Mouse (Mus musculus) liver, embryonic 14.5 days (tissue): ENCODE measurements around the gene Gadd45g. TPM values are rescaled to one million over a fixed set of nuclear protein-coding genes. Genes with fewer than 3 reads are reported as not detected.

ENCODE experiments used
- ATAC-seq: fragments of 200-750 bp; cut with Nextera tagmentation; 2 replicates; pipeline ENCODE4 v1.8.0; 2017; ENCODE audit warnings: moderate number of reproducible peaks, mild to moderate bottlenecking, moderate library complexity; ENCODE audit not compliant: insufficient read depth
- DNase-seq, 3 experiments: peaks; one replicate each; pipeline ENCODE4 v3.0.0-alpha.2; 2012 to 2013; ENCODE audit warnings: low read depth in 3 of 3, low spot score in 3 of 3
- H3K27ac ChIP-seq: fragments of 300-500 bp; sonication (generic); 2 replicates; pipeline ENCODE4 v1.5.1; 2014; ENCODE audit warnings: moderate library complexity, mild to moderate bottlenecking, control low read depth, inconsistent platforms
- H3K27me3 ChIP-seq: fragments of 300-500 bp; sonication (generic); 2 replicates; pipeline ENCODE4 v1.6.1; 2014; ENCODE audit warnings: mild to moderate bottlenecking, low read length, moderate library complexity; ENCODE audit not compliant: control insufficient read depth, insufficient read depth
- H3K36me3 ChIP-seq: fragments of 300-500 bp; sonication (generic); replicated peaks from 2 replicates; pipeline ENCODE4 v1.6.1; 2014; ENCODE audit warnings: low read depth; ENCODE audit not compliant: control insufficient read depth, insufficient read depth
- H3K4me1 ChIP-seq, 2 experiments: fragments of 200-500 bp in 1 of 2; fragments of 300-500 bp in 1 of 2; sonication (generic) in 1 of 2; replicated peaks; 2 replicates each; pipeline ENCODE4 v1.6.1; 2012 to 2014; ENCODE audit warnings: antibody characterized with exemption in 1 of 2, inconsistent platforms in 1 of 2, low read length in 1 of 2; ENCODE audit not compliant: control insufficient read depth in 2 of 2, insufficient read depth in 2 of 2
- H3K4me2 ChIP-seq: fragments of 300-500 bp; sonication (generic); 2 replicates; pipeline ENCODE4 v1.6.1; 2014; ENCODE audit warnings: low read depth, mild to moderate bottlenecking, control low read depth, moderate library complexity
- H3K4me3 ChIP-seq, 2 experiments: fragments of 200-500 bp in 1 of 2; fragments of 300-500 bp in 1 of 2; sonication (generic) in 1 of 2; 2 replicates each; pipeline ENCODE4 v1.5.1; 2012 to 2014; ENCODE audit warnings: low read depth in 2 of 2, low read length in 2 of 2, mild to moderate bottlenecking in 2 of 2, control low read depth in 1 of 2, inconsistent platforms in 1 of 2, moderate library complexity in 1 of 2; ENCODE audit not compliant: insufficient read depth in 1 of 2
- H3K9ac ChIP-seq: fragments of 300-500 bp; sonication (generic); replicated peaks from 2 replicates; pipeline ENCODE4 v1.6.1; 2014; ENCODE audit warnings: mild to moderate bottlenecking, control low read depth, moderate library complexity
- H3K9me3 ChIP-seq: fragments of 300-500 bp; sonication (generic); 2 replicates; pipeline ENCODE4 v1.6.1; 2016; ENCODE audit warnings: low read length, mixed read lengths; ENCODE audit not compliant: control insufficient read depth
- CTCF ChIP-seq: IDR thresholded peaks from 2 replicates; pipeline ENCODE4 v1.5.1; 2016; ENCODE audit warnings: antibody characterized with exemption, low read depth, control low read depth
- EP300 ChIP-seq: IDR thresholded peaks from 2 replicates; pipeline ENCODE4 v1.6.1; 2016; ENCODE audit warnings: antibody characterized with exemption, low read depth
- WGBS: fragments of 180-500 bp; shearing (Covaris S2); extraction: QIAGEN DNeasy Blood & Tissue Kit; methylation state at CpG from one replicate; pipeline ENCODE4 v1.1.7; 2014; ENCODE audit not compliant: insufficient replicate concordance; 5-methylcytosine and 5-hydroxymethylcytosine counted together
- polyA plus RNA-seq, 2 experiments: library from polyadenylated mRNA; depleted of rRNA in 1 of 2; stranded (reverse) in 1 of 2; unstranded in 1 of 2; fragments of >200 nt; fragmentation: Nextera tagmentation in 1 of 2; extraction: Ambion mirVana in 1 of 2; gene quantifications; 2 replicates each; pipeline versions ENCODE4 v1.2.1 to v1.2.3; 2012 to 2014

Gadd45g gene
- polyA plus RNA-seq, 2 experiments, result 12.7 to 14.4 TPM

DNA sequence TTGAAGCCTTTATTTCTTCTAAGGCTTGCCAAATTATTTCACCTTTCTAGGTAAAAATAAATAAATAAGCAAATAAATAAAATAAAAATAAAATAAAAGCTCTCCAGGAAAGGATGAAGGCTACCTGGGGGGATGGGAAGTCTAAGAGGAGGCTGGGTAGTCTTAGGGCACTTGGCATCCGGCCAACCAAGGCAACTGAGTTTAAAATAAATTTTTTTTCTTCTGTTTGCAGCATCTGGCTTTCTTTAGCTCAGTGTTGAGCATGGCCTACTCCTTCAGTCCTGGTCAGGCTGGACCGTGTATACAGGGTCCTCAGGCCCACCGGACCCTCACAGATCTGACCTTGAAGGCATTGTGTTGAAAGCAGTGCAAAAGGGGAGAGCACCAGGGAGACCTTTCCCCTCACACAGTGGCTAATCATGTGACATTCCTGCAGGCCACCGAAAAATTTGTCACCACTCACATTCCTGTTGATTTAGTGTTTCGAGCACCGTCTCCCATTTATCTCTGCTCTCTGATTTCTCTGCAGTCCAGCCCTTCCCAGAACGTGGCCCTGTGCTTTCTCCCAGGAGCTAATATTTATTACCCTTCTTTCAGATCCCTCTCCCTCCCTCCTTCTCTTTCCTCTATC lies 6.2 kb downstream of the Gadd45g start:
- Histone ChIP-seq H3K9me3 (no peaks in the 10 kb centered on the region), H3K4me1 (peaks cover 22 to 34% of the 10 kb centered on the region in 2 experiments), H3K4me2 (no peak overlapping the region), H3K36me3 (no peaks in the 10 kb centered on the region), H3K9ac (no peak overlapping the region), H3K27me3 (no peaks in the 10 kb centered on the region), H3K4me3 (no peak overlapping the region), H3K27ac (no peak overlapping the region)
- DNase-seq (no peak), ATAC-seq (no peak)
- 50% methylated on average over 7 of the region's 7 CpGs for WGBS
- TF ChIP-seq CTCF (no peak), EP300 (no peak)

DNA sequence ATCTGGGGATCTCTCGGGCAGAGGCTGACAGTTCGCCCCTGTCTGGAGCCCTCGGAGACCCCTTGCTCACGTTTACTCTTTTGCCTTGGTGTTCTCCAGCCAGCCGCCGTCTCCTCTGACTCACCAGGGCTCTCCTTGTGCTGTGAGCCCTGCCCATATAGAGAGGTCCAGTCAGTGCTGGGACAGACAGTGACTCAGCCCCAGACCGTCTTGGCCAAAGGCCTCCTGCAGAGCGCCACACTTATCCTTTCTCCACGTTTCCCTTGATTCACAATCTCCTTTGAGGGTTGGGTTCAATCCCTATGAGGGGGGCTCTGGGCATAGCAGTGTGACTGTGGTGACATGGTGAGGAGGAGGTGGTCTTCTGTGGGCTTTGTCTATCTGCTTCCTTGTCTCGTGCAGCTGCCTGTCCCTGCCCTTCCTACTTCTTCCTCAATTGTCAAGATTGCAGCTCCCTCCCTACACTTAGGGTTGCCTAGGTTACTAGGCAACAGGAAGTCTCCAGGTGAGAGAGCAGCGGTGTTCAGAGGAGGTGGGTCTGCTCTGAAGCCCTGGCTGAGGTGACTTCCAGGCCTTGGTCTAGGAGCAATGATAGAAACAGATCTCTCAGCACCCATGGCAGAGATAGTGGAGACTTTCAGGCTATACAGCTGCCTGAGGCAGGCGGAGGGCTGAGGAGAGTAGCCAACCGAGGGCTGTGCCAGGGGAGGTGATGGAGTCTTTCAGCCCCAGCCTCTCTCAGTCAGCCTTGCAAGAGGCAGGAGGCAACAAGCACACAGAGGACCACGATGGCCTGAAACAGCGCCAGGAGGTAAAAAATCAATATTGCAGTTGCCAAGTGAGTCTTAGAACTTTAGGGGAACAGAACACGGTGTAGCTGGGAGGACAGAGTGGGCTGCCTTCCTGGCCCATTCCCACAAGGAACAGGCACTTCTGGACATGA lies 7.1 kb downstream of the Gadd45g start:
- no peak overlapping the region for H3K4me3 ChIP-seq
- no peaks in the 10 kb centered on the region for H3K27me3 ChIP-seq
- ATAC-seq (no peak), DNase-seq (no peak)
- H3K9me3 ChIP-seq, result no peaks in the 10 kb centered on the region
- WGBS, result 39% methylated on average over 16 of the region's 16 CpGs
- peaks cover 22 to 34% of the 10 kb centered on the region in 2 experiments for H3K4me1 ChIP-seq
- H3K36me3 ChIP-seq, result no peaks in the 10 kb centered on the region
- H3K27ac ChIP-seq, result no peak overlapping the region
- TF ChIP-seq EP300 (no peak), CTCF (no peak)
- H3K9ac ChIP-seq, result no peak overlapping the region
- H3K4me2 ChIP-seq, result no peak overlapping the region

DNA sequence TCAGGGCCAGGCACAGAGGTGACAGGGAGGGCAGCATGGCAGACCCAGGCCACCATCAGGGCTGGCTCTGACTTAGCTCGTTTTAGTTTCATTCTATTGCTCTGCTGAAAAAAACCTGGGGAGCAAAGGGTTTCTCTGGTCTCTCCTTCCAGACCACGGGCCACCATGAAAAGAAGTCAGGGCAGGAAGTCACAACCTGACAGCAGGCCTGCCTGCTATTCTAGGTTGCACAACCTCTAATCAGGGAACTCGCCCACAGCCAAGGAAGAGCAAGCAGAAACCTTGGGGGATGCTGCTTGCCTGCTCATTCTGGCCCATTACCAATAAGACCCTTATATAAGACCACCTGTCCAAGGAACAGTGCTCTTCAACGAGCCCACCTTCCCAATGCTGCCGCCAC lies 9.1 kb downstream of the Gadd45g start:
- no peak overlapping the region for H3K4me2 ChIP-seq
- H3K4me3 ChIP-seq, result no peak overlapping the region
- DNase-seq, result no peak
- H3K27me3 ChIP-seq, result no peaks in the 10 kb centered on the region
- 38% methylated on average over 5 of the region's 5 CpGs for WGBS
- no peaks in the 10 kb centered on the region for H3K9me3 ChIP-seq
- peaks cover 4 to 18% of the 10 kb centered on the region in 2 experiments; a peak in 3 of 4 replicates for H3K4me1 ChIP-seq
- no peaks in the 10 kb centered on the region for H3K36me3 ChIP-seq
- TF ChIP-seq EP300 (no peak), CTCF (no peak)
- H3K27ac ChIP-seq, result no peak overlapping the region
- H3K9ac ChIP-seq, result no peak overlapping the region
- no peak for ATAC-seq

DNA sequence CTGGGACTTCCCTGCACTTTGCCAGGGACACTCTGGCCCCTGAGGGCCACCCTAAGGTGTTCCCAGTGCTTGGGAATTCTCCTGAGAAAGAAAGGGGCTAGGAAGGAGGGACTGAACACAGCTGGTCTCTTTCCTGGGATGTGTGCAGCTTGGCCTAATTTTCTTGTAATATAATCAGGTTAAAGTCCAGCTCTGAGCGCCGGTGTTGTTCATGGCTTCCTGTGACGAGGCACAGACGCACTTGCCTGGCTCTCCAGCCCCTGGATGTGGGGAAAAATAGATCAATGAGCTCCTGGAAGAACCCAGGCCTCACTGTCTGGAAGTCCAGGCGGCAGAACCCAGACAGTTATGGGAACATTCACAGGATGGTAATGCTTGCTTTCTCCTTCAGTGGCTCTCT lies 10.7 kb downstream of the Gadd45g start:
- Histone ChIP-seq H3K4me2 (no peak overlapping the region), H3K9me3 (no peaks in the 10 kb centered on the region), H3K9ac (no peak overlapping the region), H3K4me1 (peaks cover 0 to 8% of the 10 kb centered on the region in 2 experiments; a peak in 2 of 4 replicates), H3K36me3 (no peaks in the 10 kb centered on the region), H3K4me3 (no peak overlapping the region), H3K27ac (no peak overlapping the region), H3K27me3 (no peaks in the 10 kb centered on the region)
- TF ChIP-seq EP300 (no peak), CTCF (no peak)
- DNase-seq, result no peak
- ATAC-seq, result no peak
- 75% methylated on average over 5 of the region's 5 CpGs for WGBS

DNA sequence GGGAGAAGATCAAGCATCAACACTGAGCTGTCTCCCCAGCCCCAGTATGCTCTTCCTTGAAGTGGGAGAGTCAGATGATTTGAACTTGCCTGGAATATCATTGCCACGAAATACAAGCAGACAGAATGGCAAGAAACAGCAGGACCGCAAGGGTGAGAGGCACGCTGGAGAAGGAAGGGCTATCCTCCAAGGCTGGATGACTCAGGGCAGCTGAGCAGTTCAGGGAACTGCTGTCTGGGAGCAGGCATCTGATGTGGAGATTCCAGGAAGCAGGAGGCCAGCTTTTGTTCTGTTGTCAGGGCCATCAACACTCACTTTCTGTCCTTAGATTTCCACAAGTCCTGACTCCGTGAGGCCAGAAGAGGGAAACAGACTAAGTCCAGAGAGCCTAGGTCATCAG lies 12.0 kb downstream of the Gadd45g start:
- Histone ChIP-seq H3K9me3 (no peaks in the 10 kb centered on the region), H3K9ac (no peak overlapping the region), H3K27me3 (no peaks in the 10 kb centered on the region), H3K4me1 (peaks cover 0 to under 1% of the 10 kb centered on the region in 2 experiments; a peak in 1 of 4 replicates), H3K36me3 (no peaks in the 10 kb centered on the region), H3K4me3 (no peak overlapping the region), H3K27ac (no peak overlapping the region), H3K4me2 (no peak overlapping the region)
- ATAC-seq, result no peak
- WGBS, result 57% methylated on average over 4 of the region's 4 CpGs
- TF ChIP-seq EP300, result no peak
- TF ChIP-seq CTCF, result no peak
- no peak for DNase-seq
